Mouse (Mus musculus): ENCODE data around the gene Idh2. TPM values are rescaled to one million over a fixed set of nuclear protein-coding genes. Genes with fewer than 3 reads are reported as not detected.

Gene Idh2
- total RNA-seq, 2 experiments from 2014 or later = 148 to 188 TPM

DNA sequence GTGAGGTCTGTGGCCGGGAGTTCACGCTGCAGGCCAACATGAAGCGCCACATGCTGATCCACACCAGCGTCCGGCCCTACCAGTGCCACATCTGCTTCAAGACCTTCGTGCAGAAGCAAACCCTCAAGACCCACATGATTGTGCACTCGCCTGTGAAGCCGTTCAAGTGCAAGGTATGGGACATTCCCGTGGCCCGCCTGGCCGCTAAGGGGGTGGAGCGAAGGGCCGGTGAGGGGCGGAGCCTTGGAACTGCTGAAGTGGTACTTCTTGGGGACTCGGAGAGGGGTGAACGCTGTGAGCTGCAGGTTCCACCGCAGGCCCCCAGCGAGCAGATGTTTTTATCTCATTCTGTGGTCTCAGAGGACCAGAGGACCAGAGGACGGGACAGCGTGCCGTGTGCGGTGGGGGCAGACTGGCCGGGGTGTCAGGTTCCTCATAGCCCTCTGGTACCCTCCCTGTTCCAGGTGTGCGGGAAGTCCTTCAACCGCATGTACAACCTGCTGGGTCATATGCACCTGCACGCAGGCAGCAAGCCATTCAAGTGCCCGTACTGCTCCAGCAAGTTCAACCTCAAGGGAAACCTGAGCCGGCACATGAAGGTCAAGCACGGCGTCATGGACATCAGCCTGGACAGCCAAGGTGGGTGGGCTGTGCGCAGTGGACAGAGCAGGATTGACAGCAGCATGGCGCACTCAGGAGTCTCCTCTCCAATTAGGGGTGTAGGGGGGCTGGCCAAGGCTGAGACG is 29.0 kb downstream of the Idh2 start:
- no peak for DNase-seq

DNA sequence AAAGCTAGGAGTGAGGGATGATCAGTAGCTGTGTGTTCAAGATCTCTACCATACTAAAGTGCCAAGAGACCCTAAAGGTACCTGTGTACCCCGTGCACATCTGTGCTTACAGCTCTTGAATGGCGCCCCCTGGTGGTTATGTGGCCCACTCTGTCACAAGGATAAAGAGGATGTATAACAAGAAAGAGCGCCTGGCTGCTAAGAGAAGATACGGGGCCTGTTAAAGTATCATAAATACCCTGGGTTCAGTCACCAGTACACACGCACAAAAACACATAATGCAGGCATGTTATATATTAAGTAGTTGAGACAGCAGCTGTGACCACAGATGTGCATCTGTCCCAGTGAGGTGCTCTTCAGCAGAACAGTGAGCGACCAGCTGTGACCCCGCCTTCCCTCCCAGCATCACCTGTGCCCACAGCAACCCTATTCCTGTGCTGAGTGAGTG is 30.7 kb downstream of the Idh2 start:
- peak; percentile 68 to 84 for DNase-seq

DNA sequence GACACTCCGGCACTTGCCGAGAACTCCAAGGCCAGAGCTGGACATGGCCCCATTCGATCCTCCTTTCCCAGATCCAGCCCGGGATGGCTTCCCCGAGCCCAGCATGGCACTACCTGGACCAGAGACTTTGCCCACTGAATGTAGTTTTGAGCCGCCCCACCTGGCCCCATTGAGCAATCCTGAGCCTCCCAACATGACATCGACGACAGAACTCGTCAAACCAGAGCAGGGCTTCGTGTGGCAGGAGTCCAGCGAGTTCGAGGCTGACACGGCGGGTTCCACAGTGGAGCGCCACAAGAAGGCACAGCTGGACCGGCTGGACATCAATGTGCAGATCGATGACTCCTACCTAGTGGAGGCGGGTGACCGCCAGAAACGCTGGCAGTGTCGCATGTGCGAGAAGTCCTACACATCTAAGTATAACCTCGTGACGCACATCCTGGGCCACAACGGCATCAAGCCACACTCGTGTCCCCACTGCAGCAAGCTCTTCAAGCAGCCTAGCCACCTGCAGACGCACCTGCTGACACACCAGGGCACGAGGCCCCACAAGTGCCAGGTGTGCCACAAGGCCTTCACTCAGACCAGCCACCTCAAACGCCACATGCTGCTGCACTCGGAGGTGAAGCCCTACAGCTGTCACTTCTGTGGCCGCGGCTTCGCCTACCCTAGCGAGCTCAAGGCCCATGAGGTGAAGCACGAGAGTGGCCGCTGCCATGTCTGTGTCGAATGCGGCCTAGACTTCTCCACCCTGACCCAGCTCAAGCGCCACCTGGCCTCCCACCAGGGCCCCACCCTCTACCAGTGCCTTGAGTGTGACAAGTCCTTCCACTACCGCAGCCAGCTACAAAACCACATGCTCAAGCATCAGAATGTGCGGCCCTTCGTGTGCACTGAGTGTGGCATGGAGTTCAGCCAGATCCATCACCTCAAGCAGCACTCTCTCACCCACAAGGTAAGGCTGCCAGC is 33.3 kb downstream of the Idh2 start:
- no peak for DNase-seq

DNA sequence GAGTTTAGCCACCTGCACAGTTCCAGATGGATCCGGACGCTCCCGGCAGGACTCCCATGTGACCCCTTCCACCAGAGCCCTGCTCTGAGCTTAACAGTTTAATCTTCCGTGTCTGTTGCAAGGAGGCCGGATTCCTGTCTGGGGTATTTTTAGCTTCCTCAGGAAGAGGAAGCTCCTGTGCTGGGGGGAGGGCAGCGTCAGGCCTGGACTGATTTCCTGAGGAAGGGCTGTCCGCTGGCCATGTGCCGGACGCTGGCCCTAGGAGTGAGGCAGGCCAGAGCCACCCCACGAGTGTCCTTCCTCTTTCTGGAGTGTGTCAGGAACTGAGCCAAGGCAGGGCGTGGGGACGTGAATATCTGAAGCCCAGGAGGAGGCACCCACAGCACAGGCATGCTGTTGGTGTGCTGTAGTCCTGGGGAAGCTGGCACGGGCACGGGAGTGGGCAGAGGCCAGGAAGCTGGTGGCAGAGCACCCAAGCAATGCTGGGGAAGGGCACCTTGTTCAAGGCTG is 36.3 kb downstream of the Idh2 start:
- peak; percentile 82 to 89 for DNase-seq

DNA sequence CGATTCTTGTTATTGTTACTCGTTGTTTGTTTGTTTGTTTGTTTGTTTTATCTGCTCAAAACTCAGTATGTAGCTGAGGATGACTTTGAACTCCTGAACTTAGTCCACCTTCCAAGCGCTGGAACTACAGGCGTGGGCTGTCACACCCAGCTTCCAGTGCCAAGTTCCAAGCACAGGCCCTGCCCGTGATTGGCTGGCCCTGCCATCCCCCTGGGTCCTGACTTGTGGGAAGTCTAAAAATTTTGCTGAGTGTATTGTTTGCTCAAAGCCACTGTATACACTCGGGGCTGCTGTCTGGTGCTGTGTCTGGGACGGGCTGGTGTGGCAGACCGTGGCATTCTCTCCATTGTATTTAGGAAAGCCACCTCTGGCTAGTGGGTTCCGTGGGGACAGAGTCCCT is 37.4 kb downstream of the Idh2 start:
- no peak for DNase-seq

DNA sequence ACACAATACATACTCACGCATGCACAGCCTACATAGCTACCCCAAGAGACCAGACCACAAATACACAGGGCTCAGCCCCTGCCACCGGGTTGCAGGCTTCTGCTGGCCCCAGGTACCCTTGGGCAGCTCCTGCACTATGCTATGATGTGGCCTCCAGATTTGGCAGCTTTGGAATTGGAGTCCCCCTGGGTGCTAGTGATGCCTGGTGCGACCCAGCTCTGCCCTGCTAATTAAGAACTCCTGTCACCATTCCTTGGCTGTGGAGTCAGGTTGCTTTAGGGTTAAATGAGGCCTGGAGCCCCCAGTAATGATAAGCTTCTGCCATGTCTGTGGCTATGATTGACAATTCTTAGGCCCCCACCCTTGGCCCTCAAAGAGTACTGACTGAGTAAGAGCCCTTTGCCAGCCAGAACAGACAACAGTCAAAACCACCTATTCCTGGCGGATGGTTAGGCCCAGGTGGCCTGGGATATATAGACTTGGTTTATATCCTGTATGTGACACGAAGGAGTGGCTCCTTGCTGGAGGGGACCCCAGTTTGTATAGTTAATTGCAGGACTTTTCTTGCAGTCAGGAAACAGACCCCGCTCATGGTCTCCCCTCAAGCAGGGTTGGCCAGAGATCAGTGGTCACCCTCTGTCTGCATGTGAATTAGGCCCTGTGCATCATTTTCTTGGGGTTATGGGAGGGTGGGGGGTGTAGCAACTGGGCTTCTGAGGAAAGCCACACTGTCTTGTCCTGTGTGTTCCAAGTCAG is 38.1 kb downstream of the Idh2 start:
- no peak for DNase-seq

DNA sequence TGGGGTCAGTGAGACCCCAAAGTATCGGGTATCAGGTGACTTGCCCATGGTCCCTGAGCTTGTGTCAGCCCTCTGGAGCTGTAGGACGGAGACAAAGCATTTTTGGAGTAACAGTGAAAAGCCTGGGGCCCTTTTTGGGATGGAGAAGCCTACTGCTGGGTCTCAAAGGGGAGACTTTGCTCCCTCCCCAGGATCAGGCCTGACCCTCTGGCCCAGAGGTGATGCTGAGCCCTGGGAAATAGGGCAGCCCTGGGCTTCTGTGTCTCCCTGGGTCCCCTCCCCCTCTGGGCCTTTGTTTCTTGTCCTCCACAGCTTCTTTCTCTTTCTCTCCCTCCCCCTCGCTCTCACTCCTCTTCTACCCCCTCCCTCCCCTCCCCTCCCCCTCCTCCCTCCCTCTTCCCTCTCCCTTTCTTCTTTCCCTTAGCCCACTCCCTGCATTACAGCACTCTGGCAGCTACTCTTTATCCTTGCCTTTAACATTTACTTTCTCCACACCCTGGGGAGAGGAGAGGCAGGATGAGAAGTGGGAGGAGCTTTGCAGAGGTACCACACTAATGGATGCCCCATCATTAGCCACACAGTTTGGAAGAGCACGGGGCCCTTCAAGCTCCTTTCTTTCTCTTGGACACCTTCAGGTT is 39.1 kb downstream of the Idh2 start:
- DNase-seq = no peak

DNA sequence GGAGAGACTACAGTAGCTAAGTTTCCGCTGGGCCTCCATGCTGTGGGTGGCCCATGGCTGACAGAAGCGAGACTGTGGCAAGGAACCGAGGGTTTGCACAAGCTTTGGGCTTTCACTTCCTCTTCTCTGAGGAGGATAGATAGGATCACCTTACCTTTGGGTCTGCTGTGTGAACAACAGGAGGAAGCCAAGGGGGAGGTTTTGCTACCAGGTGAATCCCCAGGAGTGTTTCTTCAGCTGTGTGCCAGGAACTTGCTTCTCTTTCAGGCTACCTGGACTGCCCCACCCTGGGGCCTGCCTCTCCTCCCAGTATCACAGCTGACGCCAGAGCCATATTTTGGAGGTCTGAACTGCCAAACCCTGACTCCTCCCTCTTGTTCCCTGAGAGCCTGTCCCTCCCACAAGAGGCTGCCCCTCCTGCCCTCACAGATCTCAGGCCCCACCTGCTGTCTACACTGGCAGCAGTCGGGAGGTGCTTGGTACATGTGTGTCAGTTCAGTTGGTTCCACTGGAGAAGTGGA is 40.2 kb downstream of the Idh2 start:
- no peak for DNase-seq

DNA sequence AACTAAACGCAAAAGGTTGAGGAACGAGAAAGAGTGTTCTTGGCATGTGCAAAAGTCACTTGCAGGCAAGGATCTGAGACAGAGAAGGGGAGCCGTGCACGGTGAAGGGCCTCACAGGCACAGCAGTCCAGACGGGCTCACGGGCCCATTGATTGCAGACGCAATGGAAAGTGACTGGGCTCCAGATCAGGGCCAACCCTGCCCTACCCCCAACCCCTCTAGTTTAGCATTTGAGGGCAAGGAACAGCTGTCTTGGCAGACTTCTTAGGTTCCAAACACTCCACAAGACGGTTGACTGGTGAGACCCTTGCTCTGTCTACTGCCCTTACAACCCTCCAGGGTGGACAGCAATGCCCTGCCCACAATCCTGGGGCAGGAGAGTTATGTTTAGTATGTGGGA is 41.7 kb downstream of the Idh2 start:
- no peak for DNase-seq

DNA sequence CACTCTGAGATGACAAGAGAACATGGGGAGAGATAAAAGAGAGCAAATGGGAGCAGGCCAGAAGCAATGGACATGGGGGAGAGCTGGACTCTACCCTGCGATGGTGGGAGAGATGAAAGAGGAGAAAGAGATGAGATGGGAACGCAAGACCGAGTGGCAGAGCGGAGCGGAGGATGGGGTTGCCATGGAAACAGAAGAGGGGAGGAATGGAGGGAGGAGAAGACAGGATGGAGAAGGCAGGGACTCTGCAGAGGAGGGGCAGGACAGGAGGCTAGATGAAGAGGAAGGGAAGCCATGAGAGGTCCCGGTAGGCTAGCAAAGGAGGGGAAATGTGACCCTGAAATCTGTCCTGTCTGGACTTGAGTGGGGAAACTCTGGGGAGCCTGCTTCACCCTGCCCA is 42.9 kb downstream of the Idh2 start:
- DNase-seq = no peak

DNA sequence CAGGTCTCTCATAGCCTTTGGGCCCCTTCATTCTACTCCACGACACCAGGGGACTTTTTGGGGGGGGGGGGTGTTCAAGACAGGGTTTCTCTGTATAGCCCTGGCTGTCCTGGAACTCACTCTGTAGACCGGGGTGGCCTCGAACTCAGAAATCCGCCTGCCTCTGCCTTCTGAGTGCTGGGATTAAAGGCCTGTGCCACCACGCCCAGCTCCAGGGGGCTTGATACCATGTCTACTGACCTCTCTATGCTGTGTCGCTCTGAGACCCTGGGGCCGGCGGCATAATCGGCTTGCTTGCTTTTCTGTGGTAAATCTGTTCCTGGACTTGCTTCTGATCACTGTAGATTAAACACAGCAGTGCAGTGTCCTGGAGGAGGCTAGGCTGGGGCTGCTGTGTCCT is 44.0 kb downstream of the Idh2 start:
- DNase-seq = no peak

DNA sequence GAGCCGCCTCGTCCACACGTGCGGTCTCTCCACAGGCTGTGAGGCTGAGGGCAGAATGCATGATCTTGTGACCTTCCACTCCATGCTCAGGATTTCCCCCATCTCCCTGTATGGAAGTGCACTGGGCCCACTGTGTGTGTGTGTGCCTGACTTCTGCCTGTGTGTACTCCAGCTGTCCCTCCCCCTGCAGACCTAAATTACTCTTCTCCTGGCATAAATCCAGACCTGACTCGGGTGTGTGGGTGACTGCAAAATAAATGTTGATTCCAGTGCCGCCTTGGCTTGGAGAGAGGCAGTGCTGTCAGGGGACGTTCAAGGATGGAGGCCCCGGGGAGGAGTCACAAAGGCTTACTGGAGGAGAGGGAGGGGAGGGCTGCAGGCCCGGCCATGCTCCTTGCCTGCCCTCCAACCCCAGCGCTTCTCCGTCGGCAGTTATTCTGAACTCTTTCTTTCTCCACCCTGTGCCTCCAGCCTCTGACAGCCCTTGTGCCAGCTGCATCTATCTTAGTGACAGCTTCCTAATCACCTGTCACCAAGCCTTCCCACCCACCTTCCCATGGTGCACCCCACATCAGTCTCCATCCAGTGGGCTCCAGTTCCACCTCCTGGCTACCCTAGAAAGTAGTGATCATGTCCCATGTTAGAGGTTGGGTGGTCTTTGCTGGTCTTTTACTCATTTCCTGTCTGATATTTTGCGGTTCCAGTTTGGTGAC is 45.4 kb downstream of the Idh2 start:
- DNase-seq = peak; percentile 67 to 77

DNA sequence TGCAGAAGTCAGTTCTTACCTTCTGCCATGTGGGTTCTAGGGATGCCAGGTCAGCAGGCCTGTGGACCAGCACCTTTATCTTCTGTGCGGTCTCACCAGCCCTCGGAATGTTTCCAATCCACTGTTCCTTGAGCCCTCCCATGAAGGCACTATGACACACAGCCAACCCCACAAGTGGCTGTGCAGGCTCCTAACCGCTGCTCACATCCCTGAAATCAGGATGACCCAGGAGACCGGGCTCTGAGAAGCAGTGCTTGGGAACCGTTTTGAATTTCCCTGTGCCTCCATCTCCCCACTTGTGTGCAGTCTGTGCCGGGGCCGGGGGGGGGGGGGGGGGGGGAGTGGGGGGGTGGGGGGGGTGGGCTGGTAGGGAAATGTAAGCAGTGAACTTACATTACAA is 46.9 kb downstream of the Idh2 start:
- DNase-seq = no peak

DNA sequence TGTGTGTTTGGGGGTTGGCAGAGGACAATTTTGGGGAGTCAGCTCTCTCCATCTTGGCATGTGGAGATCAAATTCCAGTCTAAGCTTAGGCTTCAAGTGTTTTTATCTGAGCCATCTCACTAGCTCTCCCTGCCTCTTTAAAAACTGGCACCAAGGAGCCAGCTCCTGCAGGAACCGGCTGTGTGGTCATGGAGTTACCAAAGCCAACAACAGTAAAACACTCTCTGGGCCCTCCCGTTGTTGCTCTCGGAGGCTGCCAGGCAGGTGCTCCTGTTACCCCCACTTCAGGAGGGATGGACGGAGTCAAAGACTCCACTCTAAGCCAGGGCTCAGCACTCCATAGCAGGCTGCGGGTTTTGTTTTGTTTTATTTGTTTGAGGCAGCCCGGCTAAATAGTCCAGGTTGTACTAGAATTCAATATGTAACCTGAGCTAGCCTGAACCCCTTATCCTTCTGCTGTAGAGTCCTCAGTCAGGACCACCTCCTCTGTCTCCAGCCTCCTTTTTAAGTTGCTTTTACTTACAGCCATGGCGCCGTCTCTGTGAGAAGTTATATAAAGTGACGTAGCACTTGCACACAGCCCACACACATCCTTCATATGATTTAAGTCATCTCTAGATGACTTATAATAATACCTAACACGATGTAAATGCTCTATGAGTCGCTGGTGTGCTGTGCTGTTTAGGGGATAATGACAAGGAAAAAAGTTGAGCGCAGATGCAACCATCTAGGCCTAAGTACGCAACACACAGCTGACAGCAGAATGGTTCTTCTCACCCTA is 48.3 kb downstream of the Idh2 start:
- no peak for DNase-seq

DNA sequence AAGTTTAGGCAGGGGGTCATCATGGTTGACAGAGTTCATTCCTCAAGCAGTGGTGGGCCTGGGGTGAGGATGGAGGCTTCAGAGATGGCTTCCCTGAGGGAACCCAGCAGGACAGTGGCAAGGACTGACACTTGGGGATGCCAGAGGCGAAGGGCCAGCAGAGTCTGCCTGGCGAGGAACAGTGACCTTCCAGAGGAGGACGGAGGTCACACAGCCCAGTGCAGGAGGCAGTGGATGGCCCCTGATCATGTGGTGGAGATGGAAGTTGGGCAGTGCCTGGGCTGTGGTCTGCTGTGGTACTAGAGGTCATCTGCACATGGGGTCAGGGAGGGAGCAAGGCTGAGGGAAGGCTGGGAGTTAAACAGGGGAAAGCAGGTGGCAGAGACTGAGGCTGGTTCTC is 49.9 kb downstream of the Idh2 start:
- no peak for DNase-seq

DNA sequence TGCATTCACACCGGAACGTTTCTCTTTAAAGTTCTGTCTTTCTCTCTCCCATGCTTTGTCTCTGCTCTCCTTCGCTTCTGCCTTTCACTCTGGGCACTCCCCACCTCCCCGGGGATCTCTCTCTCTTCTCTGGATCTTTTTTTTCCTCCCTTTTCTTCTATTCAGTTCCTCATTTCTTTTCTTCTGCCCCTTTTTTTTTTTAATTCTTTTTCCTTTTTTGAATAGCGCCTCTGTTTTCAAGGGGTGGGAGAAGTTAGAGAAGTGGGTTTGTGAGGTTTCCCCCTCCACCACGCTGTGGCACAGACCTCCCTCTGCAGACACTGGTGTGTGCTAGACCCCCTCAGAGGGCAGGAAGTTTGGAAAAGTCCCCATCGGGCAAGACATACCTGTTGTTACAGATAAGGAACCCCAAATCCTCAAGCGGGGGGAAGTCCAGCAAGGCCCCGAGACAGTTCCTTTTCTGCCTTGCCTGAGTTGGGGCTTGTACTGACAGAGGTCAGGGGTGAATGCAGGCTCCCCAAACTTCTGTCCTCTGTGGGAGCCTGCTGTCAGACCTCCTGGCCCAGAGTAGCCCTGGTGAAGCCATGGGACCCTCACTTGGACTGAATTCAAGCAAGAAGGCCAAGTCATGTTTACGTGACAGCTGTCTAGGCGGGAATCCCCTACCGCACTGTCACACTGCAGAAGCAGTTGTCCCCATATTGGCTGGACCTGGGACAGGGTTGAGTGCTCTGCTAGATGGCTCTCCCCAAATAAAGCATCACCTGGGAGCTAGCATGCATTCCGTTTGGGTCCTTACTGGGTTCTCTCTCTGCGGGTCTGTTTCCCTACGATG is 51.1 kb downstream of the Idh2 start:
- no peak for DNase-seq

DNA sequence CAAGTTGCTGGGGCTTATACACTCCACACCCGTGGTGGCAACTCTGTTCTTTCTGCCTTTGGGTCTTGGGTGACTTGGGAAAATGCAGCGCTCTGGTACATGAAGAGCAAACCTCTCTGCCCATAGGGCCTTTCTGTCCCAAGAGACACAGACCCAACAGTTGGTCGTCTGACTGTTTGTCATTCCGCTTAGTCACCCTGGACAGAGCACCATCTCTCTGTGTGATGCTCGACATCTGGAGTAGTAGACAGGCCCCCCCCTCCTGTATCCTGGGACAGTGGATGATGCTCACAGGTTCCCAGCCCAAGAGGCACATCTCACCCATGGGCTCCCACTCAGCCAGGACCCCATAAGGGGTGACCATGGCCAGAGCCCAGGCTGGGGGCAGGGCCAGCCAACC is 51.9 kb downstream of the Idh2 start:
- no peak for DNase-seq

DNA sequence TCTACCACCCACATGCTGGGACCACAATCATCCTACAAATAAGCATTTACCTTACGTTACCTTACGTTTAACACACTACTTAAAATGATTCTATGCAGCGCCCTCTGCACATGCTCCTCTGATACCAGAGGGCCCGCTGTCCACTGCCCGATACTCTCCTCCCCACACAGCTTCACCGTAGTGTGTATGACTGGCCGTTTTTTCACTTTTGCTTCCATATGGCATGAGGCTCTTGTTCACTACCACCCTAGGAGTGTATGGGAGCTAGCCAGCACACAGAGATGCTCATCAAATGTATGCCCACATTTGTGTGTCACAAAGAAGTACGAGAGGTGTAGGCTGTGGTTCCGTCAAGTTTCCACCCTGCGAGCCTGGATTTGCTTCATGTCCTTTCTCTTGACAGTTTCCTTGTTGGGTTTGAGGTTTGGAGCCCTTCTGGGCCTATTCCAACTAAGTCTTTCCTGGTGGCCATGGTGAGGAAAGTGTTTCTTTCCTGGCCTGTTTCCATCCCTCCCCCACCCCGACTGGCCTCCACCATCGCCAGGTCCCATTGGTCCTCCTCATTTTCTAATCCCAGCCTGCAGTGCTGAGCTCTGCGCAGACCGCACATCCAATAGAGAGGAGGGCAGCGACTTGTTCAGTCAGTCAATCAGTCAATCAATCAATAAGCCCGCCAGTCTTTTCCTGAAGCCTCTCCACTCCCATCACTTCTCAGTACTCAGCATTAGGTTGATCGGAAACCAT is 52.9 kb downstream of the Idh2 start:
- no peak for DNase-seq

Data from adrenal gland, postnatal 36 days (tissue).